Mouse (Mus musculus): ENCODE measurements around the gene Nectin3.
"Not testable (repeated sequence)": the region's sequence is repeated elsewhere in the genome, so short reads cannot be mapped to it uniquely, and the experiment has no call there.

Gene Nectin3

DNA sequence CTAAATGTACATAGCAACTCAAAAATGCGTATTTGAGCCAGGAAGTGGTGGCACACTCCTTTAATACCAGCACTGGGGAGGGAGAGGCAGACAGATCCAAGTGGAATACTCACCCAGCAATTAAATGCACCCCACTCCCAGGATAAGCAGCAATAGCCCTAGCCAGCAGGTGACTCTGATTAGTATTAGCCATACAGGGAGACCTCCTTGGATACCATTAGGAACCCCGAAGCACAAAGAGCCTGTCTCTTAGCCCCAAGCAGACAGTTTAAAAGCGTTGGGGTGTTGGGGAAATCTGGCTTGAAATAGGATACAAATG is 87.6 kb downstream of the Nectin3 start:
- DNase-seq: no peak

DNA sequence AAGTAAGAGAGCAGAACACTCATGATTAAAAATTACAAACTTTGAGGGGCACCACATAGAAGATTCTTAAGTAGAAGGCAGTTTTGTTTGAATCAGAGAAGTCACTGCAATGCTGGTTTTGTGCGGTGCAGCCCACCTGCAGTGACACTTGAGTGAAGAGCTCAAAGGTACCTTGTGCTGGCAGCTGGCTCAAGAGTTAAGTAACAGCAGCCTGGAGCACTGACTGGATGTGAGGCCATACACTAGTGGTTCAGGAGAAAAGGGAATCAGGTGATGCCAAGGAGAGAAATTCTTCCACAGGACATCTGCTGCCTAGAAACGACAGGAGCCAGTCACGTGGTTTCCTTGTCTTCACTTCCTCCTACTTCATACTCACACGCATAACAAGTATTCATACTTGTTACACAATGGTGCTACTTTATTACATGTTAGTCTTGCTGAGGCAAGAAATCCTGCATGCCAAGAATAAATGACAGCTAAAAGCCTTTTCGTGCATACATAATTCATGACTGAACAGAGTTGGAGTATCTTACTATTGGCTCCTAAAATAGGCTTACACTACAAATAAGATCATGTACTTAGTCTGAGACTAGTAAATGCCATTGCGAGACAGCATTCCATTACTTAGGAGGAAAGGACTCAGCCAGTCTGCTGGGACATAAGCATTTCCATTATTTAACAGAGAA is 88.1 kb downstream of the Nectin3 start:
- DNase-seq: no peak

DNA sequence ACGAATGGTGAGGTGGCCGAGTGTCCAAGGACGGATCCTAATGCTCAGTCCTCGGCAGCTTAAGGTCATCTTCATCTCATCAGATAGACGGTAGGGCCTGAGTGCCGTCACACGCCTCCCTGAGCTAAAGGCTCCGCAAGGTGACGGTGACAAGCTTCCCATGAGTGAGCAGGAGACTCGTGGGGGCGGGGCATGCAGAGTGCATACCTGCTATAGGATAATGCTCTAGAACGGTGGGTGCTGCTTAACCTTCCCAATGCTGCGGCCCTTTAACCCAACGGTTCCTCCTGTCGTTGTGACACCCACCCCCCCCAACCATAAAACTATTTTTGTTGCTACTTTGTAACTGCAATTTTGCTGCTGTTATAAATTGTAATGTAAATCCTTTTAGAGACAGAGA is 90.3 kb downstream of the Nectin3 start:
- no peak for DNase-seq

DNA sequence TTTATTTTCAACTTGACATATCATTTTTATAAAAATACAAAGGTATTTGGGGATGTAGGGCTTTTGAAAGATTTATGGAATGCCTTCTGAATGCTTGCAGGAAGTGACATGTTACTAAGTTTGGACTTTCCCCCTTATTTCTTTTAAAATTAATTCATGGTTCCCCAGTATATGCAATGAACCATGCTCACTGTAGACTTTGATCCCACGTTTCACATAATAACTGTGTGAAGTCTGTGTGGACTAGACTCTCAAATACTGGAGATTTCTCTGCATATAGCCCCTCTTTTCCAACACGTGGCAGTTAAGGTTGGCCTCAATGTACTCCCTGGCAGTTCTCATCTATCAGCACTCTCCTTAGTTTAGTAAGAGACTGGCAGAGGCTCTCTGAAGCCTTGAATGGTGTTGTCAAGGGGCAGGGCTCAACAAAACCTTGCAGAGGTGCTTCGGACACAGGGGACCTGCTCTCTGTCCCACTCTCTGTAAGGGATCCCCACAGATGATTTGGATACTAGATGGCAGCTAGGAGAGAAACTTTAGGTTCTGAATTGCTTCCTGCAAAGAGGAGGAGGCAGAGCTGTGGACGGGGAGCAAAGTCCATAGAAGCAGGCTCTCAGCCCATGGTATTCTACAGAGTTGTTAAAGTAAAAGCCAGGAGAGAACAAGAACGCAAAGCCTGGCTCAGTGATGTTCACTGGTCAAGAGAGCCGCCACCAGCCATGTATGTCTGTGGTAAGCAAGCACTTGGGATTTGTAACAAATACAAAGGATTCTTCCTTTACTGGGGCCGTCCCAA is 91.3 kb downstream of the Nectin3 start:
- no peak for DNase-seq

DNA sequence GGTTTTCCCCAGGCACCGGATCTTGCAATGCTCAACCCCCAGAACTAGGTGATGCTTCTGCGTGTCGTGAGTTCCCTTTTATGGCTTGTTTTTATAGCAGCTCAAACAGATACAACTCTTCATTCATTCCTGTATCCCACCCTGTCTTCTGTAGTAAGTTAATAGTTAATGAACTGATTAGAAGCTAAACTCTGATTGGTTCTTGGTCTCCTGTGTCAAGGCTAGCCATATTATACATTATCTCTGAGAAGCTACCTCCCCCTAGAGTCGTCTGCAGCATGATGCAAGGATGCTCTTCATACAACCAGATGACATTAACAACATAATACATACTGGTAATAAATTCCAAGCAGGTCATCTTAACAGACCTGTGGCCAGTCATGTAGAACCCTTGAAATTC is 100.4 kb downstream of the Nectin3 start:
- DNase-seq: no peak

DNA sequence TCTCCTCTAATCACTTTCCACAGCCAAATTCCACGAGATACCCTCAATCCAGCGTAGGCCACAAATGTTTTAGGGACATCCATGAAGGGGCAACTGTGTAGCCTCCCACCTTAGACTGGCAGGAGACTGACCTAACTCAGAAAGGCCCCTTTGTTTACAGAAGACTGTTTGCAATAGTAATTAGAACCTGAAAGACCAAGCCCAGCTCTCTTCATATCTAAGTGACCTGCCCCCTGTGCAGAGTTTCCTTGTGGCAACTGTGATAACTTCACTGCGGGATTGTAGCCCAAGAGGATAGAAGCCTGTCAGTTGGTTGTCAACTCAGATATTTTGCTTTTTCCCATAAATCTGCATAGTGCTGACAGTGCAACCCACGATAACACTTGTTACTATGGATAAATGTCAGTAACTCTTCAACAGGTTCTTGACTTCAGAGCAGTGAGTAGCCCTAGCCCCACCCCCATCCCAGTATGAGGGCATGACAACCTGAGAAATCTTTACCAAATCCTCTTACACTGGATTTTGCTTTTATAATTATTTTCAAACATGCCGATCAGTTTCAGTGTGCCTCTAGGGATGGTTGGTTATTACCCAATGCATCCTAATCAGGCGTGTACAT is 108.8 kb downstream of the Nectin3 start:
- no peak for DNase-seq

DNA sequence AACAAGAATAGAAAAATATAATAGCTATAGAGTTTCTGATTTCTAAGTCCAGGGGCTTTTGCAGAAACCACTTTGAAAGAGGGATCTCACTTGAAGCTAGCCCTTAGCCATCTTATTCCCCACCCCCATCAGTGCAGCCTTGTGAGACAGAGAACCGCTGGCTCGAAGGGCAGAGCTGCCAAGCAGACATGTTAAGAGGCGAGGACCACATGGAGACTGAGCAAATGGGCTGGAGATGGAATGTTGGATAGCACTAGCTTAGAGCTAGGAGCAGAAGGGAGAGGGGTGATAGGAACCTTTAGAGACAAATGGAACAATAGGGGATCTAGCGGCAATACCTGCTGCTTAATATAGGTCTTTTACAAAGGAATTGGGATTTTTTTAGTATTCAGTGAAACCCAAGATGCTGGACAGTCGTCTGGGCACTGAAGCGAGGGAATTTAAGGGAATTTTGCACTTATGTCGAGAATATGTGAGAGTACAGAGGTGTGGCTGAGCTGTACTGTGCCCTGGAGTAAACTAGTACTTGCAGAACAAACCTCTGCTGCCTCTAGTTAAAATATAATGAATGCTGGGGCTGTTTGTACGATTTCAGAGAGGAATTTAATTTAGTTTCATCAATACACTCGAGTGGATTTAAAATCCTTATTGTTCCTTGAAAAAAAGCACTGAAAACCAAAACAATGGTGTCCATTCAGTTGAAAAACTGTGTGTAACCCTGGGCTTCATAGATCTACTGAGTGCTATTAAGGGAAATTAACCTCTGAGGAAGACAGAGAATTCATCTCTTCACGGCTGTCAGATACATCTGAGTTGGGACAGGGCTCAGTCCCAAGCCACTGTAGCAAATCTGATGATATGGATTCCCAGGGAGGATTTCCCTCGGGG is 109.6 kb downstream of the Nectin3 start:
- no peak for DNase-seq

DNA sequence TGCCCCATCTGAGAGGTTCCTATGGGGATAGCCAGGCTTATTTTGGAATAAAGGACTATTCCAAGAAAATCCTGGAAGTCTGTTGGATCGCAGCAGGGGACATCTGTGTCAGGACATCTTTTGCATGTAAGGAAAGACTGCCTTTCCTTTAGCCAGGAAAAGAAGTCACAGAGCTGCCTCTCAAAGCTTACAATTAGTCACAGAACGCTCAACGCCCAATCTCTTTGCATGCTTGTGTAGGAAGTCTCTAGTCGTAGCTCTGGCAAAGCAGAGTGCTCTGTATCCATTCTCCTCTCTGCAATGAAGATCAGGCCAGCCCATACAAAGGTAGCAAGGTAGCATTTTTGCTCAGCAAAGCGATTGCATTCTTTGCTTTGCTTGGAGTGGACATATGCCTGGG is 114.0 kb downstream of the Nectin3 start:
- DNase-seq: peak; percentile 9

DNA sequence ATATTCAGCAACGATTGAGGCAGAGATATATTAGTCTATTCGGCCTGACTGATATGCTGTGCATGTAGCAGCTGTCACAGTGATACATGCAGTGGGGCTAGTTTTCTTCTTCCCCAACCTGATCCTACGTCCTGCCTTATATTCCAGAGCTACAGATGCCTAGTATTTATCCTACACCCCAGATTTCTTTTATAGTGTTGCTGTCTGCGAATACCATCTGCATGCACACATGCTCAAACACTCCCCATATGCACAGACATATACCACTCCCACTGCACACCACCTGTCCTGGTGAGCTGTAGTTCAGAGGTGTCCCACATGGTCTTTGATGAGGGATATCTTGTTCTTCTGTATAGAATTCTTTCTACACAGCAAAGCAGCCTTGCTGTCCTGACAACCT is 115.0 kb downstream of the Nectin3 start:
- no peak for DNase-seq

DNA sequence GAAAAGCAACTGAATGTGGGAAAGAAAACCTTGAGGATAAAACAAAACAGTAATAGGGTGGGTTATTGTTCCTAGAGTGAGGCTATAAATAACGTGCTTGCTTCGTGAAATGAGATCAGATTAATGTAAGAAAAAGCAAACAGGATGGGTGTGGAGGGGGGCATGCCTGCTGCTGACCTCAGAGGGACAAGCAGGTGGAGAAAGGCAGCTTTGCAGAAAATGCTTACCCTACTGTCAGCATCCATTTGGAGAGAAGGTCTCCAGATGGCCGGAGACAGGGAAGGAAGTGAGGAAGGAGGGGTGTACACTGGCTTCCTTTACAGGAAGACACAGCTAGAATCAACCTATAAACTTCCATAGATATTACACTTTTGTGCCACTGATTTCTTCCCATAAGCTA is 121.8 kb downstream of the Nectin3 start:
- no peak for DNase-seq

DNA sequence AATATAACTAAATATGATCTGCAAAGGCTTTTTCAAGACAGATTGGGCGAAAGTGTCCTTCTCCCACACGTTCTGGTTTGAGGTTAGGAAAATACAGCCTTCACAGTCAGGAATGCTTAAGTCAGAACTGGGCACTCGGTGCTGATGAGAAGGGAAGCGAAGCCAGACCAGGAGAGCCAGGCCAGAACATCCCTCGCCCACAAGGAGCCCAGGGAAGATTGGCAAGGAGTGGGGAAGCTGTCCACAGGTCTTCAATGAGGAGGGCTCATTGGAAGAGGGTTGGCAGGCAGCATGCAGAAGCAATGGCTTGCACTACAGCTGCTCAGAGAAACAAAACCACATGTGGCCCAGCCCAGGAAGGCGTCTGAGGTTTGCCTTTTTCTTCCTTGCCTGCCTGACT is 136.3 kb downstream of the Nectin3 start:
- DNase-seq: no peak

DNA sequence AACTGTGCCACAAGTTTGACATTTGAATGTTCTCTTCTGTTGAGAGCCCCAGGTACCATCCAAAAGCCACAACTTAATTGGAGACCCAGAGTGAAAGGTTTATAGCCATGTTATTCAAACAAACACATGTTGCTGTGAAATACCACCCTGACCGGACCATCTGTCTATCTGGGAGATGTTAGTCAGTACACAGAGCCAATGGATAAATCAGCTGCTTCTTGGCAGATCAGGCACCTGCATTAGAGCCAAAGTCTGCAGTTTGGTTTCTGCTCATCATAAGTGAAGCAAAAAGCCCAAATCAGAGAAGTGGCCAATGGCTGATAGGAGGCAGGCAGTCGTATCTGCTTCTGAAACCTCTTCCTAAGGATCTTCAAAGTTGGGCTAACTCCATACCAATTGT is 140.7 kb downstream of the Nectin3 start:
- not testable (repeated sequence) for DNase-seq

DNA sequence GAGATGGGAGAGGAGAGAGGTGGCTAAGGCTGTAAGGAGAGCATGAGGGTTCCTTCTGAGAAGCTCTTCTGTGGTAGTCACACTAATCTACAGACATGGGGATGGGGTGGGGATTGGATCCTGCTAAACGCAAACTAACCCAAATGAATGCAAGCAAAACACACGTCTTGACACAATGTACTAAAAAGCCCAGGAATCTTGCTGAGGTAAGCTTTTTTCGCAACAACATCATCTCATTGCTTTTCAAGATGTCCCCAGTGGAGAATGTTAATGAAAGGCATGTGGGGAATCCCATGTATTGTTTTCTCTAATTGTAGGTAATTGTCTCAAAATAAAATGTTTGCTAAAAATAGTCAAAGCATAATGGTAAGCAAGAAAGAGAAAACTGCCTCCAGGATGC is 141.7 kb downstream of the Nectin3 start:
- DNase-seq: no peak
